Mouse (Mus musculus): ENCODE measurements around the gene Pik3r5. TPM values are rescaled to one million over a fixed set of nuclear protein-coding genes. Genes with fewer than 3 reads are reported as not detected.

Gene Pik3r5
- polyA plus RNA-seq, 1 experiment from 2014 or later, result 0.86 TPM

- no peak for TF ChIP-seq CTCF (IDR thresholded peaks at IDR 0.05; ENCODE audit: low read depth)
- TF ChIP-seq EP300 (IDR thresholded peaks at IDR 0.05; ENCODE audit: low read depth), result no peak
- Histone ChIP-seq H3K27me3 (ENCODE audit: insufficient read depth, low read length) (peaks cover 95% of the 10 kb centered on the region), H3K4me2 (ENCODE audit: low read depth, low read length) (peak overlapping the region; percentile 74), H3K4me3 (ENCODE audit: low read depth, low read length) (peak overlapping the region; percentile 55), H3K27ac (ENCODE audit: low read depth) (no peak overlapping the region), H3K9ac (replicated peaks) (peak overlapping the region; percentile 27; the same call in 1 of the 2 replicates), H3K4me1 (ENCODE audit: insufficient read depth) (peaks cover 14% of the 10 kb centered on the region), H3K9me3 (ENCODE audit: low read length) (no peaks in the 10 kb centered on the region), H3K36me3 (replicated peaks; ENCODE audit: insufficient read depth, low read length) (no peaks in the 10 kb centered on the region)
- DNase-seq, result peak; percentile 42
- ATAC-seq, result no peak
- WGBS (ENCODE audit: insufficient replicate concordance), result 1% methylated on average over 62 of the region's 90 CpGs
These were observed 45.1 kb upstream of the Pik3r5 start for GRCm38 (mm10) chr11:68386589-68387440.

GRCm38 (mm10) chr11:68387441-68387760 is 44.5 kb upstream of the Pik3r5 start:
- H3K9ac ChIP-seq (replicated peaks), result no peak overlapping the region; the same call in 1 of the 2 replicates
- H3K4me2 ChIP-seq (ENCODE audit: low read depth, low read length), result peak overlapping the region; percentile 74
- H3K27me3 ChIP-seq (ENCODE audit: insufficient read depth, low read length), result peaks cover 95% of the 10 kb centered on the region
- H3K4me1 ChIP-seq (ENCODE audit: insufficient read depth), result peaks cover 14% of the 10 kb centered on the region
- no peak overlapping the region for H3K27ac ChIP-seq (ENCODE audit: low read depth)
- DNase-seq (no peak), ATAC-seq (no peak)
- peak overlapping the region; percentile 55 for H3K4me3 ChIP-seq (ENCODE audit: low read depth, low read length)
- 42% methylated on average over 4 of the region's 4 CpGs for WGBS (ENCODE audit: insufficient replicate concordance)
- no peaks in the 10 kb centered on the region for H3K36me3 ChIP-seq (replicated peaks; ENCODE audit: insufficient read depth, low read length)
- no peaks in the 10 kb centered on the region for H3K9me3 ChIP-seq (ENCODE audit: low read length)
- TF ChIP-seq CTCF (IDR thresholded peaks at IDR 0.05; ENCODE audit: low read depth) (no peak), EP300 (IDR thresholded peaks at IDR 0.05; ENCODE audit: low read depth) (no peak)

GRCm38 (mm10) chr11:68387971-68388654 is 43.8 kb upstream of the Pik3r5 start:
- peaks cover 14% of the 10 kb centered on the region for H3K4me1 ChIP-seq (ENCODE audit: insufficient read depth)
- H3K36me3 ChIP-seq (replicated peaks; ENCODE audit: insufficient read depth, low read length), result no peaks in the 10 kb centered on the region
- no peak overlapping the region for H3K9ac ChIP-seq (replicated peaks)
- H3K27me3 ChIP-seq (ENCODE audit: insufficient read depth, low read length), result peaks cover 96% of the 10 kb centered on the region
- 45% methylated on average over 11 of the region's 11 CpGs for WGBS (ENCODE audit: insufficient replicate concordance)
- DNase-seq (no peak), ATAC-seq (no peak)
- no peak overlapping the region for H3K4me2 ChIP-seq (ENCODE audit: low read depth, low read length)
- no peaks in the 10 kb centered on the region for H3K9me3 ChIP-seq (ENCODE audit: low read length)
- no peak overlapping the region for H3K27ac ChIP-seq (ENCODE audit: low read depth)
- TF ChIP-seq CTCF (IDR thresholded peaks at IDR 0.05; ENCODE audit: low read depth), result no peak
- no peak for TF ChIP-seq EP300 (IDR thresholded peaks at IDR 0.05; ENCODE audit: low read depth)
- no peak overlapping the region for H3K4me3 ChIP-seq (ENCODE audit: low read depth, low read length)

DNA sequence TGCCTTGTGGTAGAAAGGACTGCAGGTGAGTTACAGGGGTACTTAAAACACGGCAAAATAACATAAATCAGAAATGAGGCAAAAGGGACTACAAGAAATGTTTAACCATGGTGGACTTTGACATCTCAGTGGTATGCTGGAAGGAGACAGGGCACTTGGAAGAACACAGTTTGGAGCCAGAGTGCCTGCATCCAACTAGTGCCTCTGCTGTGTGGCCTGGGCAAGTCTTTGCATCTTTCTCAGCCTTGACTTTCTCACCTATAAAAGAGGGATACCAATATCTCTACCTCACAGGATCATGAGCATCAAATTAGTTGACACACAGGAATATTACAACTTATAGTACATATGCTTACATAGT is 43.3 kb upstream of the Pik3r5 start:
- no peak overlapping the region for H3K27ac ChIP-seq (ENCODE audit: low read depth)
- 18% methylated on average over 1 of the region's 1 CpGs for WGBS (ENCODE audit: insufficient replicate concordance)
- DNase-seq, result no peak
- H3K36me3 ChIP-seq (replicated peaks; ENCODE audit: insufficient read depth, low read length), result no peaks in the 10 kb centered on the region
- no peak for ATAC-seq
- TF ChIP-seq EP300 (IDR thresholded peaks at IDR 0.05; ENCODE audit: low read depth) (no peak), CTCF (IDR thresholded peaks at IDR 0.05; ENCODE audit: low read depth) (no peak)
- no peak overlapping the region for H3K9ac ChIP-seq (replicated peaks)
- peaks cover 93% of the 10 kb centered on the region for H3K27me3 ChIP-seq (ENCODE audit: insufficient read depth, low read length)
- peaks cover 14% of the 10 kb centered on the region for H3K4me1 ChIP-seq (ENCODE audit: insufficient read depth)
- H3K4me2 ChIP-seq (ENCODE audit: low read depth, low read length), result no peak overlapping the region
- H3K9me3 ChIP-seq (ENCODE audit: low read length), result no peaks in the 10 kb centered on the region
- H3K4me3 ChIP-seq (ENCODE audit: low read depth, low read length), result no peak overlapping the region

GRCm38 (mm10) chr11:68389621-68390020 is 42.3 kb upstream of the Pik3r5 start:
- peaks cover 92% of the 10 kb centered on the region for H3K27me3 ChIP-seq (ENCODE audit: insufficient read depth, low read length)
- H3K4me2 ChIP-seq (ENCODE audit: low read depth, low read length), result no peak overlapping the region
- ATAC-seq, result no peak
- no peak overlapping the region for H3K9ac ChIP-seq (replicated peaks)
- H3K27ac ChIP-seq (ENCODE audit: low read depth), result no peak overlapping the region
- H3K9me3 ChIP-seq (ENCODE audit: low read length), result no peaks in the 10 kb centered on the region
- no peak overlapping the region for H3K4me3 ChIP-seq (ENCODE audit: low read depth, low read length)
- no peaks in the 10 kb centered on the region for H3K36me3 ChIP-seq (replicated peaks; ENCODE audit: insufficient read depth, low read length)
- 3% methylated on average over 8 of the region's 8 CpGs for WGBS (ENCODE audit: insufficient replicate concordance)
- no peak for TF ChIP-seq EP300 (IDR thresholded peaks at IDR 0.05; ENCODE audit: low read depth)
- no peak for TF ChIP-seq CTCF (IDR thresholded peaks at IDR 0.05; ENCODE audit: low read depth)
- peaks cover 14% of the 10 kb centered on the region for H3K4me1 ChIP-seq (ENCODE audit: insufficient read depth)
- DNase-seq, result no peak

Measured in liver, postnatal 0 days (tissue).